Mouse (Mus musculus) midbrain, embryonic 14.5 days (tissue): Measurements from ENCODE around the gene Rbm20. TPM values are rescaled to one million over a fixed set of nuclear protein-coding genes. Genes with fewer than 3 reads are reported as not detected.

Experiments used
- polyA plus RNA-seq: library from polyadenylated mRNA; unstranded; fragments of >200 nt; fragmentation: Nextera tagmentation; extraction: Ambion mirVana; gene quantifications from 2 replicates; pipeline ENCODE4 v1.2.1, GENCODE M21; 2014

Gene Rbm20
- polyA plus RNA-seq, 1 experiment from 2014 or later, result 0.61 TPM

Other genes with a start within 250 kb of the Rbm20 start
- gene Dusp5, start 148.2 kb upstream of the Rbm20 start, polyA plus RNA-seq, result 3.1 and 4.6 TPM in 2 replicates
- 221 and 229 TPM in 2 replicates for gene Nutf2-ps1, start 88.2 kb upstream of the Rbm20 start, polyA plus RNA-seq
- 66.3 and 67.8 TPM in 2 replicates for gene Smc3, start 76.9 kb upstream of the Rbm20 start, polyA plus RNA-seq
- gene Pdcd4, start 214.9 kb downstream of the Rbm20 start, polyA plus RNA-seq, result 73.9 and 74.2 TPM in 2 replicates